Mouse (Mus musculus) lung, adult 2 months (tissue): Measurements from ENCODE around the gene Gm26602.

ENCODE experiments used
- CTCF ChIP-seq: fragments of 200-500 bp; IDR thresholded peaks from 2 replicates; pipeline ENCODE4 v1.5.1; 2011; ENCODE audit warnings: mild to moderate bottlenecking, low read length, control low read depth; ENCODE audit not compliant: insufficient read depth
- POLR2A ChIP-seq: fragments of 200-500 bp; IDR thresholded peaks from 2 replicates; pipeline ENCODE4 v1.6.1; 2011; ENCODE audit warnings: low read depth, mild to moderate bottlenecking, control low read depth, low read length, borderline replicate concordance; ENCODE audit errors: extremely low read depth

GRCm38 (mm10) chr10:79917532-79918100 lies 7.0 kb downstream of the Gm26602 start:
- TF ChIP-seq POLR2A (no peak), CTCF (no peak)
